Mouse (Mus musculus) adrenal gland, postnatal 10 days (tissue): ENCODE measurements at regions not wholly inside any gene's neighbourhood (a gene's known extent, or its start where the extent isn't known, plus 50 kb on each side); places are given as distances from the start of the nearest gene placed in this dataset.

ENCODE experiments used
- DNase-seq: peaks from one replicate; pipeline ENCODE4 v3.0.0; 2021; ENCODE audit warnings: mixed read lengths

GRCm38 (mm10) chr1:174999265-175000200, 77.9 kb upstream of the Grem2 start:
- DNase-seq, result peak; percentile 54

GRCm38 (mm10) chr1:174992520-174992919, 70.9 kb upstream of the Grem2 start:
- peak; percentile 54 for DNase-seq

- DNase-seq, result no peak
Measured at GRCm38 (mm10) chr1:174988590-174988989, 67.0 kb upstream of the Grem2 start.

- no peak for DNase-seq
Measured at GRCm38 (mm10) chr1:174971895-174972294, 50.3 kb upstream of the Grem2 start.
